Mouse (Mus musculus) thymus, adult 2 months (tissue): ENCODE data around the gene E130308A19Rik. TPM values are rescaled to one million over a fixed set of nuclear protein-coding genes. Genes with fewer than 3 reads are reported as not detected.

ENCODE experiments used
- DNase-seq: peaks from one replicate; pipeline ENCODE4 v3.0.0; 2021
- H3K27ac ChIP-seq: fragments of 200-500 bp; 2 replicates; pipeline ENCODE4 v1.5.1; 2012; ENCODE audit warnings: low read length, control low read depth; ENCODE audit not compliant: control insufficient read depth, insufficient read depth
- H3K27me3 ChIP-seq: fragments of 200-500 bp; 2 replicates; pipeline ENCODE4 v1.6.1; 2012; ENCODE audit warnings: mild to moderate bottlenecking, low read length, moderate library complexity, mixed read lengths; ENCODE audit not compliant: control insufficient read depth, insufficient read depth
- H3K36me3 ChIP-seq: fragments of 200-500 bp; 2 replicates; pipeline ENCODE4 v1.6.1; 2012; ENCODE audit warnings: mild to moderate bottlenecking, low read length, moderate library complexity; ENCODE audit not compliant: control insufficient read depth, insufficient read depth
- H3K4me1 ChIP-seq: fragments of 200-500 bp; replicated peaks from 2 replicates; pipeline ENCODE4 v1.6.1; 2012; ENCODE audit warnings: low read length; ENCODE audit not compliant: control insufficient read depth, insufficient read depth
- H3K4me3 ChIP-seq: fragments of 200-500 bp; 2 replicates; pipeline ENCODE4 v1.5.1; 2012; ENCODE audit warnings: mild to moderate bottlenecking, low read length, control low read depth, moderate library complexity; ENCODE audit not compliant: control insufficient read depth, insufficient read depth
- CTCF ChIP-seq: fragments of 200-500 bp; IDR thresholded peaks from 2 replicates; pipeline ENCODE4 v1.5.1; 2012; ENCODE audit warnings: mild to moderate bottlenecking, control low read depth, low read length, moderate library complexity, borderline replicate concordance; ENCODE audit not compliant: control insufficient read depth, poor library complexity, insufficient read depth; ENCODE audit errors: extremely low read depth
- POLR2A ChIP-seq: fragments of 200-500 bp; IDR thresholded peaks from 2 replicates; pipeline ENCODE4 v1.6.1; 2012; ENCODE audit warnings: mild to moderate bottlenecking, low read length, control low read depth, moderate library complexity; ENCODE audit not compliant: control insufficient read depth, poor library complexity, insufficient read depth; ENCODE audit errors: extremely low read depth
- WGBS: fragments of 180-500 bp; shearing (Covaris S2); methylation state at CpG from one replicate; pipeline ENCODE4 v1.1.7; 2018; 5-methylcytosine and 5-hydroxymethylcytosine counted together
- polyA plus RNA-seq: library from polyadenylated mRNA; depleted of rRNA; stranded (reverse); fragments of >200 nt; gene quantifications from 2 replicates; pipeline ENCODE4 v1.2.3, GENCODE M21; 2012

Gene E130308A19Rik
- polyA plus RNA-seq, 1 experiment = 12.4 TPM

DNA sequence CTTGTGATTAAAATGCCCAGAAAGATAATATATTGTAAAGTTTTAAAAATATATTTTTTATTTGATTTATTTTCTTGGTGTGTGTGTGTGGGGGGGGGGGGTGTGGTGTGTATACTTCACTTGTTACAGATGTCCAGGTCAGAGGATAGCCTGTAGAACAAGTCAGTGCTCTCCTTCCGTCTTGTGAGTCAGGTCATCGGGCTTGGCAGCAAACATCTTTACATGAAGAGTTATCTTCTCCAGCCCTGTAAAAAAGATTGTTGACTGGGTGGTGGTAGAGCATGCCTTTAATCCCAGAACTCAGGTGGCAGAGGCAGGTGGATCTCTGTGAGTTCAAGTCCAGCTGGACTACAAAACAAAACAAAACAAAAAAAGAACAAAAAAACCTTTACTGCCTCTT is 19.6 kb downstream of the E130308A19Rik start:
- H3K4me1 ChIP-seq = 0 out of 2 replicates have a peak, but pooled peaks cover 2% of the 10 kb centered on the region
- TF ChIP-seq CTCF = no peak
- 90% methylated on average over 2 of the region's 2 CpGs for WGBS

DNA sequence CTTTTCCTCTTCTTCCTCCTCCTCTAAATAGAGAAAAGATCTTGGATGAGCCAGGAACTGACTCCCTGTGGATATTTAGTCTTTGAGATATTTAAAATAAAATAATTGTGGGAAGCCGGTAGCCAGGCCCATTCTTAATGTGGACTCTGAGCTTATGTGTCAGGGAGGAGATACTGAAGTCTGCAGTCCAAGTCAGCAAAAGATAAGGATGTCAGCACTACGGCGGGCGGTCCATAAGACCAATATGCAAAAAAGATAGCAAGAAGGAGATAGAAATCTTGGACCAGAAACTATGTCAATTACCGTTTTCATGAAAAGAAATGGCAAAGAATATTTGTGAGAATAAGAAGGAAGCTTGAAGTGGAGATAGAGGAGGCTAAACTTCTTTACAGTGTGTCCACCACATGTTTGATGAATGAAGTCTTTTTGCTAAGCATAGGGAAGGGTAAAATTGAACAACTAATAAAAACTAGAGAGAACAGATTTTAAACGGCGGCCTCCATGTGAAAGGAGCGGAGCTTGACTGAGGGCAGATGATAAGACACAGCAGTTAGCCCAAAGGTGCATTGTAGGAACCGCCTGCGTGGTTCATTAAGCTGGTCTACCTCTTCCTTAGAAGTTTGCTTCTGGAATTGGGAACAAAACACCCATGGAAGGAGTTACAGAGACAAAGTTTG is 20.1 kb downstream of the E130308A19Rik start:
- Histone ChIP-seq H3K4me1 (0 out of 2 replicates have a peak, but pooled peaks cover 2% of the 10 kb centered on the region), H3K27me3 (no peaks in the 10 kb centered on the region), H3K27ac (no peak overlapping the region), H3K4me3 (no peak overlapping the region), H3K36me3 (no peaks in the 10 kb centered on the region)
- WGBS = 98% methylated on average over 10 of the region's 10 CpGs
- TF ChIP-seq POLR2A (no peak), CTCF (no peak)
- no peak for DNase-seq

More for the DNA sequence above, 19.6 kb downstream of the E130308A19Rik start:
- Histone ChIP-seq H3K27me3 (no peaks in the 10 kb centered on the region), H3K36me3 (no peaks in the 10 kb centered on the region), H3K4me3 (no peak overlapping the region), H3K27ac (no peak overlapping the region)
- DNase-seq = no peak

DNA sequence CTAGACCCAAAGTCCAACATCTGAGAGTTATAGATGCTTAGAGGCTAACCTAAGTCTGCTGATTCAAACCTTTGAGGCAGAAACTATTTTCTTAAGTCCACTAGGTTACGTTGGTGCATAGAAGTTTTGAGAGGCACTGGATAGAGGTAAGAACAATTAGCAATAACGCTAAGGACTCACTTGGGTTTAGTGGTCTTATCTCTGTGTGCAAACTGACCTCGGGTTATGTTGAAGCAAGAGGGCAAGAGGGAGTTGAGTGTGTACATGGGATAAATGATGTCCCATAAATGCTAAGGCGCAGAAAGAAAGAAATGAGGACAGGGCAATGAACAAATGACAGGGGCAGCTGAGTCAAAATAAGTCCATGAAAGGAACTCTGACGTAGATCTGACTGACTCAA is 23.1 kb downstream of the E130308A19Rik start:
- Histone ChIP-seq H3K4me1 (no peaks in the 10 kb centered on the region), H3K27ac (no peak overlapping the region), H3K36me3 (no peaks in the 10 kb centered on the region), H3K4me3 (no peak overlapping the region), H3K27me3 (no peaks in the 10 kb centered on the region)
- WGBS = 93% methylated on average over 5 of the region's 5 CpGs
- DNase-seq = no peak
- TF ChIP-seq POLR2A (no peak), CTCF (no peak)

DNA sequence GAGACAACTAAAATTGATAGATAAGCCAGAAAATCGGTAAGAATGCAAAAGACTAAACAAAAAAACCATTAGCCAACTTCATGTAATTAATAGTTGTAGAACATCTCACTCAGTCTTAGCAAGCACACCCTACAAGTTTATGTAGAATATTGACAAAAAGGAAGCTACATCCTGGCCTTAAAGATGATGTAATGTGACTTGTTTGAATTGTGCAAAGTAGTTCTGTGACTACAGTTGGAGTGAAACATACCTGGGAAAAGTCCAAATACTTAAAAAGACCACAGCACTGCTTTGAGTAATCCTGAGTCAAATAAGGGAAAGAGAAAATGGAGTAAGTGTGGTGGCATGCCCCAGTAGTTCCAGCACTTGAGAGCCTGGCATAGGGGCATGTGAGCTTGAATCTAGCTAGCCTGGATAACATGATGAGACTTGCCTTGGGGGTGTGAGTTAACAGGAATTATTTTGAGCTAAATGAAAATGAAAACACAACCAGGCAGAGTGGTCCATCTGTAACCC is 26.2 kb downstream of the E130308A19Rik start:
- WGBS = 95% methylated on average over 1 of the region's 1 CpGs
- Histone ChIP-seq H3K4me3 (no peak overlapping the region), H3K4me1 (no peaks in the 10 kb centered on the region), H3K27ac (no peak overlapping the region), H3K27me3 (no peaks in the 10 kb centered on the region), H3K36me3 (no peaks in the 10 kb centered on the region)
- TF ChIP-seq CTCF = no peak
- TF ChIP-seq POLR2A = no peak
- DNase-seq = no peak

DNA sequence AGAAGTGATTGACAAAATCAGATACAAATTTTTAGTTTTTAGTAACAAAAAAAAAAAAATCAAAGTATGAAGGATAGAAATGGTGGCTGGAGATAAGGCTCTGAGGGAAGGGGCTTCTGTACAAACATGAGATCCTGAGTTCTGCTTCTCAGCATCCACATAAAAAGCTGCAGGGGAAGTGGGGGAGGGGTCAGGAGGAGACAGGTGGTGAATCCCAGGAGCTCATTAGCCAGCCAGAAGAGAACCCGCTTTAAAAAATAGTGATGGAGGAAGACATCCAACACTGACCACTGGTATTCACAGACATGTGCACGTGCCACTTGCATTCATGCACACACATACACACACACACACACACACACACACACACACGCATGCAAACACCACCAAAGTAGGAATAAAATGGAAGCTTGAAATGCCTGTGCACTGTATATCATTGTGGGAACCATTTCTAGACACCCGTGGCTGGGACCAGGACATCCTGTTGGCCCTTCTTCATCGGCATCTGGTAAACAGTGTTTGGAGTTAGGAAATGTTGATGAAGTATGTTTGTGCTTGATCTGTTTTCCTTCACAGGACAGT is 30.1 kb downstream of the E130308A19Rik start:
- no peaks in the 10 kb centered on the region for H3K27me3 ChIP-seq
- DNase-seq = no peak
- TF ChIP-seq CTCF (no peak), POLR2A (no peak)
- no peak overlapping the region for H3K27ac ChIP-seq
- H3K36me3 ChIP-seq = no peaks in the 10 kb centered on the region
- H3K4me3 ChIP-seq = no peak overlapping the region
- WGBS = 91% methylated on average over 5 of the region's 5 CpGs
- H3K4me1 ChIP-seq = no peaks in the 10 kb centered on the region

DNA sequence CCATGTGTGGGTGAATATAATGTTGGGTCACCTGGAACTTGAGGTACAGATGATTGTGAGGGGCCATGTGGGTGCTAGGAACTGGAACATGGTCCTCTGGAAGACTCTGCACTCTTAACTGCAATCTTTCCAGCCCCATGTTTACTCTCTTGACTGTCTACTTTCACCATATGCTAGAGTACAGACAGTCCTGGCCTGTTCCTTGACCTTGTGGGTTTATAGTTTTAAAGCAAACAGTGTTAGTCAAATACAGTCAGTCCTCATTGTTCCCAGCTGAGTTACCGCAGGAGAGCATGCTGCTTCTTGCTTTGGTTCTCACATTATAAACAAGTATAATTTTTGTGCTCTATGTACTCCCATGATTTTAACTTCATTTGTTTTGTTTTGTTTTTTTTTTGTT is 36.2 kb downstream of the E130308A19Rik start:
- 96% methylated on average over 1 of the region's 1 CpGs for WGBS
- no peak overlapping the region for H3K27ac ChIP-seq
- TF ChIP-seq CTCF (no peak), POLR2A (no peak)
- DNase-seq = no peak
- no peak overlapping the region for H3K4me3 ChIP-seq
- no peaks in the 10 kb centered on the region for H3K27me3 ChIP-seq
- H3K4me1 ChIP-seq = no peaks in the 10 kb centered on the region
- no peaks in the 10 kb centered on the region for H3K36me3 ChIP-seq
